7 mouse cellular contexts compared by ENCODE assay signal in genomic region chr12:86800336-86800735, GRCm38 (mm10).
DNase-seq lines count a peak whose midpoint lies in the region; ATAC-seq and TF ChIP-seq lines count a peak whose summit lies in the region.

No protein-coding gene starts in this region.

- peak overlapping the region; percentile 21 for H3K27ac ChIP-seq in spleen, adult 2 months (ENCODE audit: insufficient read depth, low read length)
- H3K27ac ChIP-seq in forebrain, postnatal 0 days (ENCODE audit: low read depth, low read length): peak overlapping the region; percentile 95
- peak overlapping the region; percentile 96 for H3K27ac ChIP-seq in limb, embryonic 14.5 days (replicated peaks; ENCODE audit: low read depth, low read length)
- peak overlapping the region; percentile 97 for H3K27ac ChIP-seq in stomach, postnatal 0 days (replicated peaks)
- no peak overlapping the region for H3K27ac ChIP-seq in thymus, adult 2 months (ENCODE audit: control insufficient read depth, insufficient read depth, low read length)

- DNase-seq in spleen, adult 2 months (ENCODE audit: low read depth in 1 of 2, low spot score in 2 of 2): no peak
- no peak for DNase-seq in spleen, postnatal 10 days (ENCODE audit: low spot score in 2 of 2)
- DNase-seq in forebrain, postnatal 0 days: no peak
- DNase-seq in limb, embryonic 14.5 days (ENCODE audit: low spot score): no peak
- DNase-seq in stomach, postnatal 0 days (ENCODE audit: low spot score): no peak
- no peak for DNase-seq in retina, postnatal 1 day
- DNase-seq in thymus, adult 2 months: no peak

- TF ChIP-seq EP300 in stomach, postnatal 0 days (optimal IDR thresholded peaks at IDR 0.05): no peak

- no peak for TF ChIP-seq POLR2A in spleen, adult 2 months (IDR thresholded peaks at IDR 0.05; ENCODE audit: low read depth, low read length)
- TF ChIP-seq POLR2A in limb, embryonic 14.5 days (IDR thresholded peaks at IDR 0.05; ENCODE audit: borderline replicate concordance, extremely low read depth, insufficient read depth, insufficient read length): no peak
- no peak for TF ChIP-seq POLR2A in thymus, adult 2 months (IDR thresholded peaks at IDR 0.05; ENCODE audit: control insufficient read depth, extremely low read depth, insufficient read depth, low read length, poor library complexity)

- H3K9me3 ChIP-seq in forebrain, postnatal 0 days (ENCODE audit: low read length): no peaks in the 10 kb centered on the region
- H3K9me3 ChIP-seq in limb, embryonic 14.5 days (ENCODE audit: control insufficient read depth, low read length): no peaks in the 10 kb centered on the region
- H3K9me3 ChIP-seq in stomach, postnatal 0 days (ENCODE audit: control insufficient read depth, low read length): no peaks in the 10 kb centered on the region

- TF ChIP-seq CTCF in spleen, adult 2 months (IDR thresholded peaks at IDR 0.05; ENCODE audit: extremely low read depth, insufficient read depth, insufficient read length, insufficient replicate concordance): no peak
- TF ChIP-seq CTCF in forebrain, postnatal 0 days (IDR thresholded peaks at IDR 0.05; ENCODE audit: low read depth): no peak
- TF ChIP-seq CTCF in stomach, postnatal 0 days (IDR thresholded peaks at IDR 0.05; ENCODE audit: low read depth): no peak
- no peak for TF ChIP-seq CTCF in thymus, adult 2 months (IDR thresholded peaks at IDR 0.05; ENCODE audit: borderline replicate concordance, control insufficient read depth, extremely low read depth, insufficient read depth, low read length, poor library complexity)

- H3K36me3 ChIP-seq in spleen, adult 2 months (ENCODE audit: control insufficient read depth, insufficient read depth, low read length): no peaks in the 10 kb centered on the region
- H3K36me3 ChIP-seq in forebrain, postnatal 0 days (ENCODE audit: insufficient read depth): no peaks in the 10 kb centered on the region
- no peaks in the 10 kb centered on the region for H3K36me3 ChIP-seq in limb, embryonic 14.5 days (ENCODE audit: control insufficient read depth, insufficient read depth, low read length)
- H3K36me3 ChIP-seq in stomach, postnatal 0 days (ENCODE audit: control insufficient read depth, insufficient read depth, low read length): no peaks in the 10 kb centered on the region
- H3K36me3 ChIP-seq in thymus, adult 2 months (ENCODE audit: control insufficient read depth, insufficient read depth, low read length): no peaks in the 10 kb centered on the region

- peak overlapping the region; percentile 46 for H3K9ac ChIP-seq in forebrain, postnatal 0 days
- H3K9ac ChIP-seq in limb, embryonic 14.5 days (ENCODE audit: low read depth, low read length, severe bottlenecking): no peak overlapping the region
- H3K9ac ChIP-seq in stomach, postnatal 0 days (ENCODE audit: low read length): peak overlapping the region; percentile 2; the same call in 1 of the 2 replicates

- H3K4me3 ChIP-seq in spleen, adult 2 months (ENCODE audit: extremely low read depth, insufficient read depth, insufficient read length): no peak overlapping the region
- H3K4me3 ChIP-seq in forebrain, postnatal 0 days (ENCODE audit: low read depth, low read length): no peak overlapping the region
- H3K4me3 ChIP-seq in limb, embryonic 14.5 days (replicated peaks; ENCODE audit: low read length): no peak overlapping the region
- no peak overlapping the region for H3K4me3 ChIP-seq in stomach, postnatal 0 days (ENCODE audit: low read depth, low read length)
- no peak overlapping the region for H3K4me3 ChIP-seq in thymus, adult 2 months (ENCODE audit: control insufficient read depth, insufficient read depth, low read length)

- ATAC-seq in forebrain, postnatal 0 days: no peak
- no peak for ATAC-seq in limb, embryonic 14.5 days (ENCODE audit: low FRiP score, low read depth)
- no peak for ATAC-seq in stomach, postnatal 0 days (ENCODE audit: low FRiP score, low TSS enrichment)

- 74% methylated on average over 4 of the region's 4 CpGs for WGBS in spleen, adult 2 months
- 18% methylated on average over 4 of the region's 4 CpGs for WGBS in forebrain, postnatal 0 days
- 11% methylated on average over 4 of the region's 4 CpGs for WGBS in limb, embryonic 14.5 days
- 38% methylated on average over 4 of the region's 4 CpGs for WGBS in stomach, postnatal 0 days
- WGBS in thymus, adult 2 months: 79% methylated on average over 4 of the region's 4 CpGs

- H3K27me3 ChIP-seq in spleen, adult 2 months (ENCODE audit: control insufficient read depth, insufficient read depth, low read length): no peaks in the 10 kb centered on the region
- H3K27me3 ChIP-seq in forebrain, postnatal 0 days (ENCODE audit: insufficient read depth, low read length): no peaks in the 10 kb centered on the region
- H3K27me3 ChIP-seq in limb, embryonic 14.5 days (ENCODE audit: control insufficient read depth, insufficient read depth, low read length): no peaks in the 10 kb centered on the region
- no peaks in the 10 kb centered on the region for H3K27me3 ChIP-seq in stomach, postnatal 0 days (ENCODE audit: control insufficient read depth, insufficient read depth, low read length)
- H3K27me3 ChIP-seq in thymus, adult 2 months (ENCODE audit: control insufficient read depth, insufficient read depth, low read length): no peaks in the 10 kb centered on the region

- H3K4me2 ChIP-seq in forebrain, postnatal 0 days (ENCODE audit: low read depth): no peak overlapping the region
- H3K4me2 ChIP-seq in limb, embryonic 14.5 days (replicated peaks; ENCODE audit: low read depth, low read length, severe bottlenecking): no peak overlapping the region; the same call in 1 of the 2 replicates
- H3K4me2 ChIP-seq in stomach, postnatal 0 days (replicated peaks; ENCODE audit: low read depth): no peak overlapping the region; the same call in 1 of the 2 replicates

- H3K4me1 ChIP-seq in spleen, adult 2 months (ENCODE audit: control insufficient read depth, insufficient read depth, insufficient read length): peaks cover 42% of the 10 kb centered on the region
- H3K4me1 ChIP-seq in forebrain, postnatal 0 days (ENCODE audit: insufficient read depth): peaks cover 54% of the 10 kb centered on the region
- H3K4me1 ChIP-seq in limb, embryonic 14.5 days (ENCODE audit: control insufficient read depth, insufficient read depth, low read length): peaks cover 59% of the 10 kb centered on the region
- peaks cover 13% of the 10 kb centered on the region for H3K4me1 ChIP-seq in stomach, postnatal 0 days (replicated peaks; ENCODE audit: control insufficient read depth, insufficient read depth)
- peaks cover 55% of the 10 kb centered on the region for H3K4me1 ChIP-seq in thymus, adult 2 months (replicated peaks; ENCODE audit: control insufficient read depth, insufficient read depth, low read length)
